Mouse (Mus musculus) limb, embryonic 14.5 days (tissue): Measurements from ENCODE around the gene Ear1. TPM values are rescaled to one million over a fixed set of nuclear protein-coding genes. Genes with fewer than 3 reads are reported as not detected.
A peak's percentile ranks its signal among the peaks of the same experiment; 100 is the strongest.
"Not testable (repeated sequence)": the region's sequence is repeated elsewhere in the genome, so short reads cannot be mapped to it uniquely, and the experiment has no call there.

Experiments used
- ATAC-seq: fragments of 200-750 bp; cut with Nextera tagmentation; 2 replicates; pipeline ENCODE4 v1.8.0; 2017; ENCODE audit warnings: low read depth, moderate number of reproducible peaks, moderate TSS enrichment; ENCODE audit not compliant: low FRiP score
- DNase-seq: peaks from one replicate; pipeline ENCODE4 v3.0.0-alpha.2; 2015; ENCODE audit warnings: low spot score
- H3K27ac ChIP-seq: fragments of 300-500 bp; sonication (generic); replicated peaks from 2 replicates; pipeline ENCODE4 v1.5.1; 2014; ENCODE audit warnings: low read depth, mild to moderate bottlenecking, low read length, moderate library complexity, mixed read lengths
- H3K27me3 ChIP-seq: fragments of 300-500 bp; sonication (generic); 2 replicates; pipeline ENCODE4 v1.6.1; 2014; ENCODE audit warnings: low read length, mixed read lengths; ENCODE audit not compliant: control insufficient read depth, insufficient read depth
- H3K36me3 ChIP-seq: fragments of 300-500 bp; sonication (generic); 2 replicates; pipeline ENCODE4 v1.6.1; 2014; ENCODE audit warnings: mild to moderate bottlenecking, low read length, moderate library complexity, mixed read lengths; ENCODE audit not compliant: control insufficient read depth, insufficient read depth
- H3K4me1 ChIP-seq: fragments of 300-500 bp; sonication (generic); 2 replicates; pipeline ENCODE4 v1.6.1; 2014; ENCODE audit warnings: antibody characterized with exemption, low read length, mixed read lengths; ENCODE audit not compliant: control insufficient read depth, insufficient read depth
- H3K4me2 ChIP-seq: fragments of 300-500 bp; sonication (generic); replicated peaks from 2 replicates; pipeline ENCODE4 v1.6.1; 2014; ENCODE audit warnings: low read depth, mild to moderate bottlenecking, low read length, moderate library complexity; ENCODE audit not compliant: severe bottlenecking
- H3K4me3 ChIP-seq: fragments of 300-500 bp; sonication (generic); replicated peaks from 2 replicates; pipeline ENCODE4 v1.5.1; 2014; ENCODE audit warnings: low read length
- H3K9ac ChIP-seq: fragments of 300-500 bp; sonication (generic); 2 replicates; pipeline ENCODE4 v1.6.1; 2014; ENCODE audit warnings: mild to moderate bottlenecking, low read depth, low read length, moderate library complexity; ENCODE audit not compliant: severe bottlenecking
- H3K9me3 ChIP-seq: fragments of 300-500 bp; sonication (generic); 2 replicates; pipeline ENCODE4 v1.6.1; 2016; ENCODE audit warnings: low read length; ENCODE audit not compliant: control insufficient read depth
- POLR2A ChIP-seq: fragments of 200-500 bp; IDR thresholded peaks from 2 replicates; pipeline ENCODE4 v1.8.0; 2012; ENCODE audit warnings: inconsistent platforms, mild to moderate bottlenecking, moderate library complexity, borderline replicate concordance; ENCODE audit not compliant: insufficient read depth, insufficient read length; ENCODE audit errors: extremely low read depth
- WGBS: fragments of 180-500 bp; shearing (Covaris S2); extraction: QIAGEN DNeasy Blood & Tissue Kit; methylation state at CpG from one replicate; pipeline ENCODE4 v1.1.7; 2014; 5-methylcytosine and 5-hydroxymethylcytosine counted together
- polyA plus RNA-seq, 2 experiments: library from polyadenylated mRNA; depleted of rRNA in 1 of 2; stranded (reverse) in 1 of 2; unstranded in 1 of 2; fragments of >200 nt; fragmentation: Nextera tagmentation in 1 of 2; extraction: Ambion mirVana in 1 of 2; gene quantifications; 2 replicates each; pipeline versions ENCODE4 v1.2.1 to v1.2.3; 2012 to 2014

Gene Ear1
- polyA plus RNA-seq, 2 experiments = 0.40 TPM; not detected in 1

GRCm38 (mm10) chr14:43796069-43796904 is 79.0 kb downstream of the Ear1 start:
- no peaks in the 10 kb centered on the region for H3K9me3 ChIP-seq
- peak overlapping the region; percentile 28 for H3K9ac ChIP-seq
- no peak for TF ChIP-seq POLR2A
- no peaks in the 10 kb centered on the region for H3K4me1 ChIP-seq
- H3K36me3 ChIP-seq = no peaks in the 10 kb centered on the region
- H3K27ac ChIP-seq = no peak overlapping the region
- WGBS = 25% methylated on average over 14 of the region's 14 CpGs
- DNase-seq = no peak
- peak overlapping the region; percentile 10; the same call in 1 of the 2 replicates for H3K4me3 ChIP-seq
- peak; percentile 50; the same call in 1 of the 2 replicates for ATAC-seq
- H3K4me2 ChIP-seq = peak overlapping the region; percentile 41
- H3K27me3 ChIP-seq = no peaks in the 10 kb centered on the region

- WGBS = 82% methylated on average over 5 of the region's 5 CpGs
- not testable (repeated sequence) for H3K27me3 ChIP-seq, H3K4me3 ChIP-seq, H3K9me3 ChIP-seq, H3K9ac ChIP-seq, H3K4me2 ChIP-seq, ATAC-seq, H3K36me3 ChIP-seq, DNase-seq, H3K27ac ChIP-seq, H3K4me1 ChIP-seq
Measured at GRCm38 (mm10) chr14:43793811-43794210, 81.5 kb downstream of the Ear1 start.

- not testable (repeated sequence) for H3K4me1 ChIP-seq, H3K9me3 ChIP-seq, H3K9ac ChIP-seq, H3K27me3 ChIP-seq, ATAC-seq, DNase-seq, H3K4me3 ChIP-seq, H3K27ac ChIP-seq, H3K4me2 ChIP-seq, H3K36me3 ChIP-seq
- 86% methylated on average over 2 of the region's 3 CpGs for WGBS
Measured at GRCm38 (mm10) chr14:43784645-43785044, 90.7 kb downstream of the Ear1 start, which contains the start of gene Gm8180. Gene Gm8180, minus strand, starts transcription at chr14:43784745.

Other genes starting within 250 kb of the Ear1 start
- gene Gm8165, start 198.3 kb downstream of the Ear1 start, polyA plus RNA-seq (2012; rRNA removed) = not detected in 2 replicates
- not detected in 2 replicates for gene Gm8165, start 198.3 kb downstream of the Ear1 start, polyA plus RNA-seq (2014; fragmentation: Nextera tagmentation; extraction: Ambion mirVana)
- 0.59 and 0.65 TPM in 2 replicates for gene Gm7324, start 177.7 kb downstream of the Ear1 start, polyA plus RNA-seq (2012; rRNA removed)
- 0.97 and 1.9 TPM in 2 replicates for gene Gm7324, start 177.7 kb downstream of the Ear1 start, polyA plus RNA-seq (2014; fragmentation: Nextera tagmentation; extraction: Ambion mirVana)
- not detected in 2 replicates for gene Gm16506, start 148.0 kb downstream of the Ear1 start, polyA plus RNA-seq (2012; rRNA removed)
- not detected in 2 replicates for gene Gm16506, start 148.0 kb downstream of the Ear1 start, polyA plus RNA-seq (2014; fragmentation: Nextera tagmentation; extraction: Ambion mirVana)
- not detected in 2 replicates for gene Gm6526, start 127.7 kb downstream of the Ear1 start, polyA plus RNA-seq (2012; rRNA removed)
- gene Gm6526, start 127.7 kb downstream of the Ear1 start, polyA plus RNA-seq (2014; fragmentation: Nextera tagmentation; extraction: Ambion mirVana) = not detected in 2 replicates
- gene Gm8180, start 90.8 kb downstream of the Ear1 start, polyA plus RNA-seq (2012; rRNA removed) = not detected in 2 replicates
- not detected in 2 replicates for gene Gm8180, start 90.8 kb downstream of the Ear1 start, polyA plus RNA-seq (2014; fragmentation: Nextera tagmentation; extraction: Ambion mirVana)
- gene Ear10, start 48.0 kb upstream of the Ear1 start, polyA plus RNA-seq (2012; rRNA removed) = not detected in 2 replicates
- not detected in 2 replicates for gene Ear10, start 48.0 kb upstream of the Ear1 start, polyA plus RNA-seq (2014; fragmentation: Nextera tagmentation; extraction: Ambion mirVana)
- 7.1 and 7.2 TPM in 2 replicates for gene Gm8113, start 49.9 kb upstream of the Ear1 start, polyA plus RNA-seq (2012; rRNA removed)
- 5.2 and 6.6 TPM in 2 replicates for gene Gm8113, start 49.9 kb upstream of the Ear1 start, polyA plus RNA-seq (2014; fragmentation: Nextera tagmentation; extraction: Ambion mirVana)
- gene Ang5, start 81.6 kb upstream of the Ear1 start, polyA plus RNA-seq (2012; rRNA removed) = not detected in 2 replicates
- not detected in 2 replicates for gene Ang5, start 81.6 kb upstream of the Ear1 start, polyA plus RNA-seq (2014; fragmentation: Nextera tagmentation; extraction: Ambion mirVana)
- gene Ang6, start 126.8 kb upstream of the Ear1 start, polyA plus RNA-seq (2012; rRNA removed) = not detected in 2 replicates
- gene Ang6, start 126.8 kb upstream of the Ear1 start, polyA plus RNA-seq (2014; fragmentation: Nextera tagmentation; extraction: Ambion mirVana) = not detected in 2 replicates
- 0.77 and 0.86 TPM in 2 replicates for gene Ear2, start 227.1 kb upstream of the Ear1 start, polyA plus RNA-seq (2012; rRNA removed)
- not detected in 2 replicates for gene Ear2, start 227.1 kb upstream of the Ear1 start, polyA plus RNA-seq (2014; fragmentation: Nextera tagmentation; extraction: Ambion mirVana)
- not detected in 2 replicates for gene Gm3327, start 248.3 kb upstream of the Ear1 start, polyA plus RNA-seq (2012; rRNA removed)
- not detected in 2 replicates for gene Gm3327, start 248.3 kb upstream of the Ear1 start, polyA plus RNA-seq (2014; fragmentation: Nextera tagmentation; extraction: Ambion mirVana)